Mouse (Mus musculus): ENCODE results near the gene Ttc23l. TPM values are rescaled to one million over a fixed set of nuclear protein-coding genes. Genes with fewer than 3 reads are reported as not detected.
"Not testable (repeated sequence)": the region's sequence is repeated elsewhere in the genome, so short reads cannot be mapped to it uniquely, and the experiment has no call there.

Ttc23l gene
- polyA plus RNA-seq, 1 experiment from 2014 or later = not detected

DNA sequence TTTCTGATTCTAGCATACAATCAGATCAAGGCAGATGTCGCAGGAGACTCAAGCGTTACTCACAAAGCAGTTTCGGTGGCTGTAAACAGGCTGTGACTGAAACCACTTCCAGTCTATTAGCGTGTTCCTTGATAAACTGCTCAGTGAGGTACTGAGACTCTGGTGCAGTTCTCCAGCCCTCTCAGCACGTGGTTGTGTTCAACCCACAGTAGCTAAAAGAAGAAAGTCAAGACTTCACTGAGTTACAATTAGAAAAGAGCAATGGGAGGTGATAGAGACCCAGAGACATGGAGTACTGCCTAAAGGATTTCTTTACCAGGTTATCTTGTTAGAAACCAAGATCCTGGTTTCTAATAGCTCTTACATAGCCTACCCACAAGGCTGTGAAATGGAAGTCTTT is 58.9 kb downstream of the Ttc23l start:
- no peak overlapping the region for H3K4me2 ChIP-seq (ENCODE audit: low read depth, low read length)
- H3K36me3 ChIP-seq (ENCODE audit: control insufficient read depth, insufficient read depth, low read length) = no peaks in the 10 kb centered on the region
- H3K4me1 ChIP-seq (ENCODE audit: control insufficient read depth, insufficient read depth, low read length) = no peaks in the 10 kb centered on the region
- ATAC-seq (ENCODE audit: insufficient read depth, low FRiP score) = no peak
- no peak overlapping the region for H3K4me3 ChIP-seq (replicated peaks; ENCODE audit: low read length)
- 72% methylated on average over 5 of the region's 5 CpGs for WGBS
- H3K27ac ChIP-seq (ENCODE audit: low read length) = no peak overlapping the region
- H3K9ac ChIP-seq (ENCODE audit: low read length) = no peak overlapping the region
- no peaks in the 10 kb centered on the region for H3K27me3 ChIP-seq (ENCODE audit: control insufficient read depth, insufficient read depth, low read length)
- H3K9me3 ChIP-seq (replicated peaks; ENCODE audit: control insufficient read depth, low read length) = no peaks in the 10 kb centered on the region

DNA sequence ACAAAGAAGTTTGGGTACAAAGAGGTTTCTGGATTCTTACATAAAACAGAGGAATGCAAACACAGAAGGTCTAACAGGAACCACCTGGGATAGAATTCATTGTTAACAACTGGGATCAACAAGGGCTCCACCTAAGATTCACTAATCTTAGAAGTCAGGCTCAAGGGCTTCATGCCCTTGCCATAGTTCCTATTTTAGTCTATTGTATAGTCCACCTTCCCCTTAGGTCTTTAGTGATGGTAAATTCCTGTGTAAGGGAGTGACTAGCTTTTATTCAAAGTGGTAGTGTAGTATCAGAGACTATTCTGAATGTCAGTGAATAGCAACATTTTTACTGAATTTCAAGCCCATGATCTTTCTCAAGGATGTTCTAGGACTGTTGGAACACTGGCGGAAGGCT is 61.8 kb downstream of the Ttc23l start:
- H3K4me2 ChIP-seq (ENCODE audit: low read depth, low read length); ATAC-seq (ENCODE audit: insufficient read depth, low FRiP score): not testable (repeated sequence)
- WGBS = 96% methylated on average over 1 of the region's 1 CpGs

DNA sequence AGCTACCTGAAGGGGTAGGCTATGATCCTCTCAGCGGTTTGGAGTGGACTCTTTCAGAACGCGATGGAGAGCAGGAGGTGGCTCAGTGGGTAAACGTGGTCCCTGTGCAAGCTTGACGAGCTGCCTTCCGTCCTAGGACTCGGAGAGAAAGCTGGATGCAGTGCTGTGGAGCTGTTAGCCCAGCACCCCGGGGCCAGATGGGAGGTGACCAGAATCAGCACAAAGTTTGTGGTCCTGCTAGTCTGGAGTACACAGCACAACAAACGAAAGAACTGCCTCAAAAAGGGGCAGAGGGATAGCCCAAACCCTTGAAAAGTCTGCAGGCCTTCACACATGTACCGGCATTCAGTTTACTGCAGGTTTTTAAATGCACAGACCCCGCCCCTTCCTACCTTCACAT is 62.5 kb downstream of the Ttc23l start:
- peaks cover 9% of the 10 kb centered on the region; the same call in 1 of the 2 replicates for H3K36me3 ChIP-seq (ENCODE audit: control insufficient read depth, insufficient read depth, low read length)
- no peaks in the 10 kb centered on the region for H3K4me1 ChIP-seq (ENCODE audit: control insufficient read depth, insufficient read depth, low read length)
- H3K27ac ChIP-seq (ENCODE audit: low read length) = no peak overlapping the region
- no peaks in the 10 kb centered on the region for H3K27me3 ChIP-seq (ENCODE audit: control insufficient read depth, insufficient read depth, low read length)
- no peak overlapping the region for H3K4me2 ChIP-seq (ENCODE audit: low read depth, low read length)
- 92% methylated on average over 11 of the region's 11 CpGs for WGBS
- H3K9ac ChIP-seq (ENCODE audit: low read length) = no peak overlapping the region
- no peaks in the 10 kb centered on the region for H3K9me3 ChIP-seq (replicated peaks; ENCODE audit: control insufficient read depth, low read length)
- no peak for ATAC-seq (ENCODE audit: insufficient read depth, low FRiP score)
- no peak overlapping the region for H3K4me3 ChIP-seq (replicated peaks; ENCODE audit: low read length)

More for the DNA sequence above, 61.8 kb downstream of the Ttc23l start:
- H3K27me3 ChIP-seq (ENCODE audit: control insufficient read depth, insufficient read depth, low read length); H3K4me1 ChIP-seq (ENCODE audit: control insufficient read depth, insufficient read depth, low read length); H3K4me3 ChIP-seq (replicated peaks; ENCODE audit: low read length); H3K36me3 ChIP-seq (ENCODE audit: control insufficient read depth, insufficient read depth, low read length); H3K9me3 ChIP-seq (replicated peaks; ENCODE audit: control insufficient read depth, low read length); H3K9ac ChIP-seq (ENCODE audit: low read length); H3K27ac ChIP-seq (ENCODE audit: low read length): not testable (repeated sequence)

DNA sequence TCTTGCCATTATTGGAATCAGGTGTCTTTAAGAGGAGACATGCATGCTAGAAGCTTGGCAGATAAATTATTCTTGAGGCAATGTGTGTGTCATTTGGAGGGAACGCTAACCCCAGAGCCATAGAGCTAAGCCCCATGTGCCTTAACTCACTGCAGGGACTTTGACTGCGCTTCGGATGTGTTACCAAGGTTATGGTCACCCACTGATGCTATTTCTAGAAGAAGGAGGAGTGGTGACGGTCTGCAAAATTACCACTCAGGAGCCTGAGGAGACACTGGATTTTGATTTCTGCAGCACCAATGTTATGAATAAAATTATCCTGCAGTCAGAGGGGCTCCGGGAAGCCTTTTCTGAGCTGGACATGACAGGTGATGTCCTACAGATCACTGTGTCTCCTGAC is 68.4 kb downstream of the Ttc23l start:
- Histone ChIP-seq H3K4me3 (replicated peaks; ENCODE audit: low read length) (no peak overlapping the region), H3K9me3 (replicated peaks; ENCODE audit: control insufficient read depth, low read length) (no peaks in the 10 kb centered on the region), H3K27ac (ENCODE audit: low read length) (no peak overlapping the region), H3K27me3 (ENCODE audit: control insufficient read depth, insufficient read depth, low read length) (no peaks in the 10 kb centered on the region), H3K4me2 (ENCODE audit: low read depth, low read length) (no peak overlapping the region), H3K36me3 (ENCODE audit: control insufficient read depth, insufficient read depth, low read length) (peaks cover 9% of the 10 kb centered on the region; the same call in 1 of the 2 replicates), H3K9ac (ENCODE audit: low read length) (no peak overlapping the region), H3K4me1 (ENCODE audit: control insufficient read depth, insufficient read depth, low read length) (peaks cover 3% of the 10 kb centered on the region; the same call in 1 of the 2 replicates)
- WGBS = 96% methylated on average over 5 of the region's 5 CpGs
- ATAC-seq (ENCODE audit: insufficient read depth, low FRiP score) = no peak

DNA sequence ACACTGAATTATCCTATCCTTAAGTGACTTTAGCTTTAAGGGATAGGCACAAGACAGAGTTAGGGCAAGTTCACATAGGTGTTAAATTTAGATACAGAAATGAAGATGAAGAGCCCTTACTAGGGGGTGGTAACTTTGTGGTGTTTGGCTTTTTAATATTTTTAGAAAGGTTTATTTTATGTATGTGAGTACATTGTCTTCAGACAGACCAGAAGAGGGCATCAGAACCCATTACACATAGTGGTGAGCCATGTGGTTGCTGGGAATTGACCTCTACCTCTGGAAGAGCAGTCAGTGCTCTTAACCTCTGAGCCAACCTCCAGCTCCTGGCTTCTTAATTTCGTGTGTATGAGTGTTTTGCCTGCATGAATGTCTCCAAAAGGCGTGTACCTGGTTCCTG is 71.2 kb downstream of the Ttc23l start:
- H3K36me3 ChIP-seq (ENCODE audit: control insufficient read depth, insufficient read depth, low read length) = peaks cover 4% of the 10 kb centered on the region; the same call in 1 of the 2 replicates
- peak overlapping the region; percentile 89 for H3K4me2 ChIP-seq (ENCODE audit: low read depth, low read length)
- H3K4me1 ChIP-seq (ENCODE audit: control insufficient read depth, insufficient read depth, low read length) = peaks cover 13% of the 10 kb centered on the region
- H3K27ac ChIP-seq (ENCODE audit: low read length) = no peak overlapping the region
- no peaks in the 10 kb centered on the region for H3K9me3 ChIP-seq (replicated peaks; ENCODE audit: control insufficient read depth, low read length)
- no peak for ATAC-seq (ENCODE audit: insufficient read depth, low FRiP score)
- WGBS = 56% methylated on average over 2 of the region's 2 CpGs
- no peak overlapping the region for H3K9ac ChIP-seq (ENCODE audit: low read length)
- H3K4me3 ChIP-seq (replicated peaks; ENCODE audit: low read length) = peak overlapping the region; percentile 70; the same call in 1 of the 2 replicates
- H3K27me3 ChIP-seq (ENCODE audit: control insufficient read depth, insufficient read depth, low read length) = no peaks in the 10 kb centered on the region

DNA sequence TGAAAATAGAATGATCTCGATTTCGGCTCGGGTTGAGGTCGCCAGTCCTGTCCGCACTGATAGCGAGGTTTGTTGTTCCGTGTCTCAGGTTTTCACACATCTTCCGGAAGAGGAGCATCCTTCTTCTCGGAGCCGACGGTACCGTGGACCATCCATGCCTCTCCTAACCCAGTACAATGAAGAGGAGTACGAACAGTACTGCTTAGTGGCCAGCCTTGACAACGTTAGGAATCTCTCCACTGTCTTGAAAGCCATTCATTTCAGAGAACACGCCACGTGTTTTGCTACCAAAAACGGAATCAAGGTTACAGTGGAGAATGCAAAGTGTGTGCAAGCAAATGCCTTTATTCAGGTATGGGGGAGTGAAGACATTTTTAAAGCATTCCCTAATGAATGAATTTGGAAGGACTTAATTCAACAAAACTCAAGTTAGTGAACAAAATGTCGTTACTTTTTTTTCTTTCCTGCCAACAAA is 72.1 kb downstream of the Ttc23l start:
- Histone ChIP-seq H3K27me3 (ENCODE audit: control insufficient read depth, insufficient read depth, low read length) (no peaks in the 10 kb centered on the region), H3K9me3 (replicated peaks; ENCODE audit: control insufficient read depth, low read length) (no peaks in the 10 kb centered on the region), H3K4me2 (ENCODE audit: low read depth, low read length) (peak overlapping the region; percentile 89), H3K9ac (ENCODE audit: low read length) (peak overlapping the region; percentile 86), H3K4me1 (ENCODE audit: control insufficient read depth, insufficient read depth, low read length) (peaks cover 13% of the 10 kb centered on the region), H3K4me3 (replicated peaks; ENCODE audit: low read length) (peak overlapping the region; percentile 70), H3K36me3 (ENCODE audit: control insufficient read depth, insufficient read depth, low read length) (0 out of 2 replicates have a peak, but pooled peaks cover 6% of the 10 kb centered on the region), H3K27ac (ENCODE audit: low read length) (peak overlapping the region; percentile 41)
- WGBS = under 1% methylated on average over 18 of the region's 18 CpGs
- peak; percentile 27 for ATAC-seq (ENCODE audit: insufficient read depth, low FRiP score)

DNA sequence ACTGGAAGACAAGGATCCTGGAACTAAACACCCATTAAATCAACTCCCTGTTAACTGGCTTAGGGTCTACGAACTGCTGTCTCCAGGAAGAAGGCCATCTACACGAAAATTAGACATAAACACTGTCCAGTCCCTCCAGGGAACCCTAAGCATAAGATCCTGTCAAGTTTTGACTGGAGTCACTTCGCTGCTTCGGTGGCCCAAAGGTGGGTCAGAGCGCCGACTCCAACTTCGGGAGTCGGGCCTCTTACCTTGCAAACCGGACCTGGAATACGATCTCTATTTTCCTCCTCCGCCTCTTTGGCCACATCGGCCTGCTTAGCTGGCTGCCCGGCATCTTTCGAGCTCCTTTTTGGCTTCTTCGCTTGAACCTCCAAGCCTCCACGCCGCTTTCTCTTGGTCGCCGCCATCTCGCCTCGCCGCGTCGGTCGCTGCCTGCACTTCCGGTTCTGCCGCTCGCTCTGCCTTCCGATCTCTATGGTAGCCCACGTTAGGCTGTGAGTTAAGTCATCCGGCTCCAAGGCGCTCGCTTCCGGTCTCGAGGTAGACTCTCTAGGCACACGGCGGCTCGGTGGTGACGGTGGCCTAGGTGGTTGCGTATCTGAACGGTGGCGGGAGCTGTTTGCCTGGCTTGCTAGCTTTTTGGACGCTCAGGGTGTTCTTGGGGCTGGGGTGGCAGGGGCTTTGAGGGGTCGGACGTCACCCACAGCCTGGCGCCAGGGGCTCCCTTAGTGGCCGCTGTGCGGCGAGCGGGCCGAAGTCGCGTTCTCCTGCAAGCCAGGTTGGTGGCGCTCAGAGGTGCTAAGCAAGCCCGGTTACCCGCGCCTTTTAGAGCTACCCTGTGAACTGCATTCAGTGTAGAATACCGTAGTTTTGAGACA is 72.7 kb downstream of the Ttc23l start, which contains the start of the genes Brix1 and Rad1:
Gene Brix1 (minus strand): TSS at position 464 of the 881 bp plus-strand sequence.
Gene Rad1 (plus strand): TSS at position 535 of the 881 bp plus-strand sequence.
- peak within 1 kb of the TSS; percentile 41 for H3K27ac ChIP-seq (ENCODE audit: low read length)
- H3K4me3 ChIP-seq (replicated peaks; ENCODE audit: low read length) = peak within 1 kb of the TSS; percentile 70
- under 1% methylated on average over 58 of the region's 58 CpGs for WGBS
- peak within 1 kb of the TSS; percentile 86 for H3K9ac ChIP-seq (ENCODE audit: low read length)
- H3K9me3 ChIP-seq (replicated peaks; ENCODE audit: control insufficient read depth, low read length) = no peaks in the 10 kb centered on the region
- peaks cover 13% of the 10 kb centered on the region for H3K4me1 ChIP-seq (ENCODE audit: control insufficient read depth, insufficient read depth, low read length)
- peaks cover 9% of the 10 kb centered on the region; the same call in 1 of the 2 replicates for H3K36me3 ChIP-seq (ENCODE audit: control insufficient read depth, insufficient read depth, low read length)
- H3K27me3 ChIP-seq (ENCODE audit: control insufficient read depth, insufficient read depth, low read length) = no peaks in the 10 kb centered on the region
- ATAC-seq (ENCODE audit: insufficient read depth, low FRiP score) = peak; percentile 100
- peak within 1 kb of the TSS; percentile 96 for H3K4me2 ChIP-seq (ENCODE audit: low read depth, low read length)

DNA sequence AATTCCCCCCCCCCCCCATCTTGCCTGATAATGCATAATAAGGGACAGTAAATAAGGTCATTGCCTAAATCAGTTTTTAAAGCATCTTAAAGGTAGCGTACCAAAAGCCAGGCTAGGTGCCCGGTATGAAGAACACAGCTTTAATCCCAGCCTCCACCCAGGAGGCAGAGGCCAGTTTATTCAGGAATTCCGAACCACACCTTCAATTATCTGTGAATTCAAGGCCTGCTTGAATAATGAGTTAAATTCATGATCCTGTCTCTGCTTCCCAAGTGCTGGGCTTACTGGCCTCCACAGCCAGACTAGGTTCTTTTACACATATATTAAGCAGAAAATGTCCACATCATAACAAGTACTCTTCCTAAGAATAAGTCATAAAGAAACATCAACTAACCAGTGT is 87.5 kb downstream of the Ttc23l start:
- Histone ChIP-seq H3K27me3 (ENCODE audit: control insufficient read depth, insufficient read depth, low read length) (no peaks in the 10 kb centered on the region), H3K4me2 (ENCODE audit: low read depth, low read length) (peak overlapping the region; percentile 85), H3K4me1 (ENCODE audit: control insufficient read depth, insufficient read depth, low read length) (peaks cover 4% of the 10 kb centered on the region; the same call in 1 of the 2 replicates), H3K9ac (ENCODE audit: low read length) (peak overlapping the region; percentile 90), H3K36me3 (ENCODE audit: control insufficient read depth, insufficient read depth, low read length) (peaks cover 8% of the 10 kb centered on the region; the same call in 1 of the 2 replicates), H3K9me3 (replicated peaks; ENCODE audit: control insufficient read depth, low read length) (no peaks in the 10 kb centered on the region), H3K4me3 (replicated peaks; ENCODE audit: low read length) (peak overlapping the region; percentile 87), H3K27ac (ENCODE audit: low read length) (peak overlapping the region; percentile 88)
- WGBS = 19% methylated on average over 3 of the region's 3 CpGs
- no peak for ATAC-seq (ENCODE audit: insufficient read depth, low FRiP score)
